Mouse (Mus musculus): Measurements from ENCODE around the gene Rnf183. TPM values are rescaled to one million over a fixed set of nuclear protein-coding genes. Genes with fewer than 3 reads are reported as not detected.

Rnf183 gene
- total RNA-seq, 2 experiments from 2014 or later: not detected

DNA sequence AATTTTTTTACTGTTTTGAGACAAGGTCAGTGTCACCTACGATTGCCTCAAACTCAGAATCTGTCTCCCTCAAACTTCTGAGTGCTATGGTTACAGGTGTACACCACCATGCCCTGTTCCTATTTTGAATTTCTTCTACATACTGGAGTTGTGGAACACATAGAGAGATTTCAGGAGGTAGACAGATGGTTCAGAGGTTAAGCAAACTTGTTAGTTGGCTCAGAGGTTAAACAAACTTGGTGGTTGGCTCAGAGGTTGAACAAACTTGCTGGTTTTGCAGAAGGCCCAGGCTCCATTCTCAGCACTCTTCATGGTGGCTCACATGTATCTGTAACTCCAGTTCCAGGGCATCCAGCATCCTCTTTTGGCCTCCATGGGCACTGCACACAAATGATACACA lies 50.9 kb downstream of the Rnf183 start:
- DNase-seq (ENCODE audit: low spot score in 2 of 2): no peak

DNA sequence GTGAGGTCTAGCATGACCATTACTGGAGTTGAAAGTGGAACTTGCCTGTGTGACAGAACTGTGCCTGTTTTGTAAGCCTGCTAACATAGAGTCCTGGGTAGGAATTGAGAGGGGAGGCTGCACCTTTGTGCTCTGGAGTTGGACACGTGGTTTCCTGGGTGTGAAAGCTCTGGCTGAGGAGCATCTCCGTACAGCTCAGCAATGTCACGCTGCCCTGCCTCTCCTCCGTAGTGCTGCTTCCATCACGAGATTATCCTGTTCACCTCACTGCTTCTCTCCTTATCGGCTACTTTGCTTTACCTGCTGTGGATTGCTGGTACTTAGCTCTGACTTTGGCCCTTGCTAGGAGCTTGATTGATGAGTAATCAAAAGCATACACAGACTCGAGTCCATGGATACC lies 51.3 kb downstream of the Rnf183 start:
- no peak for DNase-seq (ENCODE audit: low spot score in 2 of 2)

DNA sequence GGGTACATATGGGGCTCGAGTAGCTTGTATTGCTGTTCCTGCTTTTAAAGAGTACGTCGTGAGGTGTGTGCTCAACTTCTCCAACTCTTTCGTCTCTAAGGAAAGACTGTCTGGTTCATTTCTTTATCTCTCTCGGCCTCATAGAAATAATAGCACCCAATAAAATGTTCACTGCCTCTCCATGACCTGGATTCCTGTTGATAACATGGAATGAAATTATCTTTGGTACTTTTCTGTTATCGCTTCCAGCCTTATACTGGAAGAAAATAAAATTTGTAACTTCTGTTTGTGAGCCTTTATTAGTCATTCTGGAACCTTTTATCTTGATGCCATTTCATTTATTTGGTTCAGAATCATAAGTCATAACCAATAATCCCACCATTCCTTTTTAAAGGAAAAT lies 51.8 kb downstream of the Rnf183 start:
- DNase-seq (ENCODE audit: low spot score in 2 of 2): no peak

DNA sequence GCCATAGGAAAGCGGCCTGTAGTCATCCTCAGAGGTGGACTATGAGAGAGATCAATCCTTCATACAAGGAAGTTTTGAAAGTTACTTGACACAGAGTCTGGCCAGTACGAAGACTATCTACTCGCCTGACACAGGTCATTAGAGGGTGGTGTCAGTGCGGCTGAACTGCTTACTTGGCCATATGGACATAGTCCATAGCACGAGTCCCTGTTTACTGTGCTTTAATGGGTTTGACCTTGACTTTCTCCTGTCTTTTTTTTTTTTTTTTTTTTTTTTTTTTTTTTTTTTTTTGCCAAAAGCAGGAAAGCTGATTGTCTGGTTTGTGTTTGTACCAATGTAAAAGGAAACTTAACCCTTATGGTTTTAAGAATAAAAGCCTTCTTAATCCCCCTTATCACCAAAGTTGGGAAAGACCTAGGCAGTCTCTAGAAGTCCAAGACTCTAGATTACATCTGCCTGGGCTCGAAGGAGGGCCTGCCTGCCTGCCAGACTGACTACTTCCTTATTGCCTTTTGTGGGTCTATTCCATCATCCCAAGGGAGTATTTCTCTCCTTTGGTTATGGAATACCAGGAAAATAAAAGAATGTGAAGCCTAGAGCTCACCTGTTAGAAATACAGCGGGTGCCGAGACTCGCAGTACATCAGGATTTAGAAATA lies 55.2 kb downstream of the Rnf183 start:
- no peak for DNase-seq (ENCODE audit: low spot score in 2 of 2)

Other genes with a start within 250 kb of the Rnf183 start
- gene Zfp37, start 204.2 kb downstream of the Rnf183 start, total RNA-seq (2021): 10 to 100 TPM; 23.0 to 28.1 TPM
- 10 to 100 TPM in 1 of 2 experiments, 1 to 10 TPM in 1; 9.5 to 11.3 TPM for gene Slc31a2, start 172.7 kb downstream of the Rnf183 start, total RNA-seq (2021)
- 10 to 100 TPM; 42.8 to 43.6 TPM for gene Fkbp15, start 74.7 kb downstream of the Rnf183 start, total RNA-seq (2021)
- 10 to 100 TPM; 35.0 to 35.2 TPM for gene Slc31a1, start 74.5 kb downstream of the Rnf183 start, total RNA-seq (2021)
- 10 to 100 TPM; 47.7 to 54.9 TPM for gene Cdc26, start 26.6 kb downstream of the Rnf183 start, total RNA-seq (2021)
- gene Prpf4, start 26.5 kb downstream of the Rnf183 start, total RNA-seq (2021): 10 to 100 TPM; 13.6 to 14.0 TPM
- gene Wdr31, start 35.6 kb upstream of the Rnf183 start, total RNA-seq (2021): 10 to 100 TPM in 1 of 2 experiments, 1 to 10 TPM in 1; 6.7 to 10.7 TPM
- gene Bspry, start 44.8 kb upstream of the Rnf183 start, total RNA-seq (2021): 1 to 10 TPM in 1 of 2 experiments, under 1 TPM in 1; 0.62 to 1.1 TPM
- gene Hdhd3, start 68.2 kb upstream of the Rnf183 start, total RNA-seq (2021): 1 to 10 TPM; 7.1 to 9.4 TPM
- gene Alad, start 84.7 kb upstream of the Rnf183 start, total RNA-seq (2021): 10 to 100 TPM; 27.7 to 28.0 TPM
- gene Pole3, start 89.8 kb upstream of the Rnf183 start, total RNA-seq (2021): 10 to 100 TPM; 29.4 to 30.5 TPM
- under 1 TPM; 0.18 to 0.46 TPM for gene 4933430I17Rik, start 90.1 kb upstream of the Rnf183 start, total RNA-seq (2021)
- gene Rgs3, start 124.6 kb upstream of the Rnf183 start, total RNA-seq (2021): 10 to 100 TPM; 22.2 to 23.9 TPM